Mouse (Mus musculus) left cerebral cortex, postnatal 4 days (tissue): ENCODE results near the gene Cwc15. TPM values are rescaled to one million over a fixed set of nuclear protein-coding genes. Genes with fewer than 3 reads are reported as not detected.
"Not testable (repeated sequence)": the region's sequence is repeated elsewhere in the genome, so short reads cannot be mapped to it uniquely, and the experiment has no call there.

Experiments
- DNase-seq: peaks from one replicate; pipeline ENCODE4 v3.0.0-alpha.2; 2022
- intact Hi-C: fragments of 180-260 bp; cut with DNase I; formaldehyde crosslinking; loops from one replicate; pipeline ENCODE4 v1.15.1; 2025
- total RNA-seq, 2 experiments: library from RNA; stranded (reverse); gene quantifications; 2 replicates each; pipeline ENCODE4 v1.2.3; 2021

Gene Cwc15
- total RNA-seq = 10 to 100 TPM; 80.9 to 86.5 TPM

GRCm38 (mm10) chr9:14500023-14500915 is at the start of gene Cwc15, which contains the start of gene Kdm4d:
Cwc15 (plus strand) TSS chr9:14500617.
Kdm4d (minus strand) TSS chr9:14500482.
- intact Hi-C loops = no loop called here
- DNase-seq = peak; percentile 95

GRCm38 (mm10) chr9:14451120-14451519 is 49.3 kb upstream of the Cwc15 start:
- DNase-seq, intact Hi-C loops: not testable (repeated sequence)

GRCm38 (mm10) chr9:14456320-14456719 is 44.1 kb upstream of the Cwc15 start:
- intact Hi-C loops = no loop called here
- DNase-seq = no peak

- DNase-seq, intact Hi-C loops: not testable (repeated sequence)
These were observed 37.9 kb upstream of the Cwc15 start for GRCm38 (mm10) chr9:14462536-14462935.

DNA sequence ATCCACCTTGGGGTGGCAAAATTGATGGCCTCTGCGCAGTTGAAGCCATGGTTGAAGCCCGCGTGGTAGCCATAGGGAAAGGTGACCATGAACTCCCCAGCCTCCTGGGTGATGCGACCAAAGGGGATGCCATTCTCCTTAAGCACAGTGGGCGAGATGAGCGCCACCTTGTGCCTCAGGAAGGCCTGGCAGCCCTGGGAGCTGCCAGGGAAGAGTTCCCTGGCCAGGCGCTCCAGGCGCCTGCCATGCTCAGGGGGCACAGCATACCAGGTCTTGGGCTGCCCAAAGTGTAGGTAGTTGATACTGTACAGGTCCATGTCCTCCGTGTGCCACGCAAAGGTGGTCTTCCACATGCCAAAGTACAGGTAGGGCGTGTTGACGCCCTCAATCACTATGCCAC is 36.7 kb upstream of the Cwc15 start:
- DNase-seq, intact Hi-C loops: not testable (repeated sequence)

DNA sequence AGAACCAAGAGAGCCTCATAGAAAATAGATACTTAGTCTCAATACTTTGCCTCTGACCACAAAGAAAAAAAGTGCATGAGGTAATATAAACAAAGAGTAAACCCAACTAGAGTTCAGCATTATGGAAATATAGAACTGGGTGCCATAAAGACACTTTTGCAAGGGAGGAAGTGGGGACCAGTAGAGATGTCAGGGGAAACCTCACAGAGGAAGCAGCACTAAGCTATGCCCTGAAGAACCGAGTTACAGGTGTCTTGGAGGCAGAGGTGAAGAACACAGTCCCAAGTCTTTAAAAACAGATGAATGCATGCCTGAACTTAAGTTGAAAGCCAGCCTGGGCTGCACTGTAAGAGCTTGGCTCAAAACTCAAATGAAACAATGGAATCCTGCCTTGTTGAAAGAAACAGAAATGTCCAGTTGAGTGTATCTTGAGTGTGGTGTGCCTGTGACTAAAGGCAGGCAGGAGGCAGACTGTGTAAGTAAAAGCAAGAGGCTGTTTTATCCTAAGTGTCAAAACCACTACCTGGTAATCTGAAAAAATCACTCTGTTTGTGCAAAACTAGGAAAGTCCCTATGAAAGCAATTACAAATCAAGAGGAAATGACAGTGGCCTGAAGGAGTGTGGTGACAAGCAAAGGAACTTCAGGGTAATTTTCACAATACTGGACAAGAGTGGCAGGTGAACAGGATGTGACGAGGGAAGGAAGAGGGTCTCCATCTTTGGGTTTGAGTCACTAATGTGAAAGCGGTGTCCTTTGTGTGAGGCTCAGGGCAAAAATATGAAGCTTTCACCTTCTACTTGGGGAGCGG is 1.3 kb upstream of the Cwc15 start:
- no peak for DNase-seq
- intact Hi-C loops = no loop called here

GRCm38 (mm10) chr9:14500916-14501424 is 553 bp downstream of the Cwc15 start:
- no peak for DNase-seq
- intact Hi-C loops = no loop called here

GRCm38 (mm10) chr9:14512633-14513445 is 12.4 kb downstream of the Cwc15 start:
- peak; percentile 45 for DNase-seq
- intact Hi-C loops = no loop called here

DNA sequence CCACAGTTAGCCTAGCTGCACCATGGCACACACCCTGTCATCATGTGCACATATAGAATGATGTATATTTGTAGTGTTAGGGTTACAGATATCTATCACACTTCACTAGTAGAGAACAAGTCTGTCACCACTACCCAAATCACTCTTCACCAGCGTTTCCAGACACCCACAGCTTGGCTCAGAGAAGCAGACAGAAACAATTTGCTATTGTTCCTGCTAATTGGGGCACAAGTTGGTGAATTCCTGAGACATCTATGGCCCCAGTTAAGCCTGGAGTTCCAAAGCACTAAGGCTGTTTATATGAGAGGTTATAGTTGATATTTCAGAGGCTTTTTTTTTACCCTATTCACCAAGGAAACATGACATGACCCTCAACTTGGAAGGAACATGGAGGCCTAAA is 16.9 kb downstream of the Cwc15 start:
- no peak for DNase-seq
- intact Hi-C loops = no loop called here

GRCm38 (mm10) chr9:14518105-14518504 is 17.7 kb downstream of the Cwc15 start:
- DNase-seq = no peak
- intact Hi-C loops = no loop called here

- intact Hi-C loops = loop anchor here (5.0 to 10.0 kb wide), 2 partner anchors 176 to 244 kb away; no protein-coding TSS in a partner anchor
- no peak for DNase-seq
These were observed 20.7 kb downstream of the Cwc15 start for GRCm38 (mm10) chr9:14520971-14521670.

DNA sequence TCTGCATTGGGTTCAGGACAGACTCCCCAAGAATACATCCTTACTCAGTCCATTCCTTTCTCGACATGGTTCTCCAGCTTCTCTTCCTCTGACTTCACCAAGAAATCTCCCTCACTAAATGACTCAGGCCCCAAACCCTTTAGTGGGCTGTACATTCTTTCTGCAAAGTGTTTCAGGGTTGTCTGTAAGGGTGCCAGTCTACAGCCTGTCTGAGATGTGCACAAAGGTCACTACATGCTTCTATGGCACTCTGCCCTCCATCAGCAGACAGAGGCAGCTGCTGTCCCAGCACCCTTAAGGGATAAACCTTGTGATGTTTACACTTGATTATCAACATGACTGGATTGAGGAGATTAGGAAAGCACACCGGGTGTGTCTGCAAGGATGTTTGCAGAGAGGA is 21.3 kb downstream of the Cwc15 start:
- DNase-seq = no peak

GRCm38 (mm10) chr9:14523408-14524043 is 23.1 kb downstream of the Cwc15 start:
- intact Hi-C loops = loop anchor here (5.0 to 10.0 kb wide), 2 partner anchors 174 to 241 kb away; no protein-coding TSS in a partner anchor
- peak; percentile 71 for DNase-seq

More for the DNA sequence above, 21.3 kb downstream of the Cwc15 start:
- intact Hi-C loops = loop anchor here (5.0 to 10.0 kb wide), 2 partner anchors 176 to 243 kb away; no protein-coding TSS in a partner anchor

DNA sequence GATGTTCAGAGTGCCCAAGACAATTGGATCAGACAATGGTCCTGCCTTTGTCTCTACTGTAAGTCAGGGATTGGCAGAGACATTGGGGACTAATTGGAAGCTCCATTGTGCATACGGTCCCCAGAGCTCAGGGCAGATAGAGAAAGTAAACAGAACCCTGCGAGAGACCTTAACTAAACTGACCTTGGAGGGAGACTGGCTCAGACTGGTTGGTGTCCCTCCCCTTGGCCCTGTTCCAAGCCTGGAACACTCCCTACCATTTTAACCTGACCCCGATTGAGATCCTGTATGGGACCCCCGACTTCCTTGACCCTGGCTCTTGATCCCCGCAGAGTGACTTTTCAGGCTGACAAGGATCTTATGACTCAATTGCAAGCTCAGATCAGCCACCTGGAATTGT is 29.6 kb downstream of the Cwc15 start:
- intact Hi-C loops = no loop called here
- DNase-seq = no peak

GRCm38 (mm10) chr9:14532283-14532682 is 31.9 kb downstream of the Cwc15 start:
- peak; percentile 10 for DNase-seq
- intact Hi-C loops = no loop called here

DNA sequence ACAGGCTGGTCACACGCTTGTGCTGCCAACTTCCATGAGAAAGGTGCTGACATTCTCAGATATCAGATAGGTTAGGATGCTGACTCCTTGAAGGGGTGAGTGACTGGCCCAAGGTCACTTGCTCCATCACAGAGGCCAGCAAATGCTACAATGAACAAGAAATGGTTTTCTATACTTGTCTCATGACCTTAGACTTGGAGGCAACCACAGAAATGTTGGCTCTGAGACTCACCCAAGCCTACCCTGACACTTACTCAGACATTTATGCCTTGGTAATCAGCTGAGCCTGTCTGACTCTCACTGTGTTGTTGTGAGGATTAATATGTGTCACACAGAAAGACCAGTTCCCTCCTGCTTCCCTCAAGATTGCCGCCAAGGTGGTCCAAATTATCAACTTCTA is 33.2 kb downstream of the Cwc15 start:
- no peak for DNase-seq
- intact Hi-C loops = no loop called here

DNA sequence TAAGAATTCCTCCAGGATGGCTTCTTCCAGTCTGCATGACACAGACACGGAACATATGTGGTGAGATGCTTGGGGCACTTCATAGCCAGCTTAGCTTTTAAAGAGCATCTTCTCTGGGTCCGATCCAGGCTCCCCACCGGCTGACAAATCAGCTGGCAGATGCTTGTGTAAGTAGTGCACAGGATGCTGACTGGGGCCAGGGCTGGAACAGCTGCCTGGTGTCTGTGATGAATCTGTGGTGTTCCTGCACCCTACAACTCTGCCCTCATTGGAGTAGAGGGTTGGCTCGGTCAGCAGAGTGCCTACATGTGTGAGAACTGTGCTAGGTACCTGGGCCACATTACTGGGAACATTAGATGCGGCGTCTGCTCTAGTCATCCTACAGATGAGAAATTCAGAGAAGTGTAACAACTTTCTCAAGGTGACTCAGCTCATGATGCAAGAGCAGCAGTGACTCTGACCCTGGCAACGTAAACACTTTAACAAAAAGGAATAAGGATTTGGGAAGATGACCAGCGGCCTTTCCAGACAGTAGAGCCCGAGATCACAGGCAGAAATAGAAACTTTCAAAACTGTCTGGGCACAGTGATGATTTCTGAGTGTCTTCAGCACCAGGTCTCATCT is 34.5 kb downstream of the Cwc15 start:
- intact Hi-C loops = no loop called here
- peak; percentile 76 for DNase-seq

DNA sequence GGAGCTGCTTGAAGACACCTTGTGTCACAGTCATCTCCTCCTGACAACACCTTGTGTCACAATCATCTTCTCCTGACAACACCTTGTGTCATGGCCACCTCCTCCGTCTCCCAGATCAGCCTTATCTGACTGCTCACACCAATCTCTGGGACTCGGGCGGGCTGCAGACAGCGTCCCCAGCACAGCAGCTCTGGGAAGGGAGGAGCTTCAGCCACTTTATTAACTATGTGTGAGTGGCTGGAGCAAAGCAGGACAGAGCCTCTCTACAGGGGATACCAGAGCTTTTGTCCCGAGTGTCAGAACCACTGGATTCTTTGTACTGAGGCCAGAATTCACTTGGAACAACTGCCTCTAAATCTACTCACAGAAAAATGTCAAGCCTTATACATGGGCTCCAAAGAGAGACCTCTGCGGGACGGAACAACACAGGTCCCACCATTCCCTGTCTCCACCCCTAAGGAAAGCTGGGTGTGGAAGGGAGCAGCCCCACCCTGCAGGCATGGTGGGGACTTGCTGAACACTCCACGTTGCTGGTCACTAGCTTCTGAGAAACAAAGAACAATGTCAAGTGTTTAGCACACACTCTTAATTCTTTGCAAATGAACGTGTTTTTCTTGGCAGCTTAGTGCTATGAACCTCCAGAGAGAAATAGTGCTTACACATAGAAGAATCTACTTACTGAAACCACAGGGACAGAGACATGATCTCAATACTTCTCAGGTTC is 43.8 kb downstream of the Cwc15 start:
- intact Hi-C loops = no loop called here
- DNase-seq = no peak
